Comparison of ENCODE assay signal across 21 mouse cellular contexts in genomic region chr16:9362116-9362515, GRCm38 (mm10).
A peak's percentile ranks its signal among the peaks of the same experiment; 100 is the strongest.
DNase-seq lines count a peak whose midpoint lies in the region; ATAC-seq and TF ChIP-seq lines count a peak whose summit lies in the region.
"Had no signal": no experiment of that assay in that cellular context is flagged by ENCODE, and none has a peak within 500 bp of the region (broad histone marks: within the 10 kb centered on the region; RNA-seq: fewer than 3 reads in every experiment).

No protein-coding gene starts in this region.

- no peak overlapping the region for H3K4me3 ChIP-seq in hindbrain, postnatal 0 days (ENCODE audit: low read length)
- no peak overlapping the region for H3K4me3 ChIP-seq in hindbrain, embryonic 16.5 days (ENCODE audit: low read length)
- H3K4me3 ChIP-seq: embryonic facial prominence, embryonic 13.5 days; hindbrain, embryonic 15.5 days; limb, embryonic 10.5 days; liver, embryonic 12.5 days; midbrain, embryonic 12.5 days had no signal

- no peak overlapping the region for H3K9ac ChIP-seq in hindbrain, postnatal 0 days (replicated peaks; ENCODE audit: low read length)
- H3K9ac ChIP-seq in hindbrain, embryonic 16.5 days (ENCODE audit: low read depth, low read length): no peak overlapping the region
- H3K9ac ChIP-seq: embryonic facial prominence, embryonic 13.5 days; hindbrain, embryonic 15.5 days; liver, embryonic 12.5 days; lung, embryonic 14.5 days; midbrain, embryonic 12.5 days had no signal

- no peak for ATAC-seq in hindbrain, postnatal 0 days
- no peak for ATAC-seq in hindbrain, embryonic 16.5 days
- ATAC-seq: liver, embryonic 12.5 days had no signal

- no peaks in the 10 kb centered on the region for H3K9me3 ChIP-seq in hindbrain, postnatal 0 days (ENCODE audit: low read length)
- H3K9me3 ChIP-seq in hindbrain, embryonic 16.5 days (ENCODE audit: control insufficient read depth, low read length): no peaks in the 10 kb centered on the region
- H3K9me3 ChIP-seq: embryonic facial prominence, embryonic 13.5 days; hindbrain, embryonic 15.5 days; limb, embryonic 10.5 days; liver, embryonic 12.5 days; midbrain, embryonic 12.5 days had no signal

- 0 out of 2 replicates have a peak, but pooled peaks have one; percentile 31 for TF ChIP-seq CTCF in hindbrain, postnatal 0 days (IDR thresholded peaks at IDR 0.05; ENCODE audit: low read depth)

- peak; percentile 13 for DNase-seq in embryo, embryonic 11 days
- no peak for DNase-seq in embryo, embryonic 10 days (ENCODE audit: low spot score)
- DNase-seq in hindbrain, postnatal 0 days (ENCODE audit: low spot score): peak; percentile 14
- peak; percentile 9 for DNase-seq in right cerebral cortex, adult 18-20 months
- DNase-seq in right cerebral cortex, postnatal 36 days (ENCODE audit: low spot score in 2 of 2): no peak
- DNase-seq in lung, postnatal 36 days: no peak
- no peak for DNase-seq in layer of hippocampus, postnatal 25 days (ENCODE audit: extremely low spot score in 1 of 2, low spot score in 1 of 2)
- DNase-seq: adrenal gland, adult 8-10 months; cerebellum, adult 11-12 months; cerebellum, postnatal 25 days; gastrocnemius, postnatal 36 days; kidney, adult 11 months; lung, embryonic 14.5 days; thymus, postnatal 25 days had no signal

- H3K27me3 ChIP-seq in hindbrain, postnatal 0 days (ENCODE audit: insufficient read depth, low read length): no peaks in the 10 kb centered on the region
- H3K27me3 ChIP-seq in hindbrain, embryonic 16.5 days (replicated peaks; ENCODE audit: control insufficient read depth, insufficient read depth, low read length): no peaks in the 10 kb centered on the region
- H3K27me3 ChIP-seq: embryonic facial prominence, embryonic 13.5 days; hindbrain, embryonic 15.5 days; liver, embryonic 12.5 days; midbrain, embryonic 12.5 days had no signal

- no peaks in the 10 kb centered on the region for H3K36me3 ChIP-seq in hindbrain, postnatal 0 days (ENCODE audit: insufficient read depth, low read length)
- H3K36me3 ChIP-seq in hindbrain, embryonic 16.5 days (ENCODE audit: control insufficient read depth, insufficient read depth, low read length): no peaks in the 10 kb centered on the region
- H3K36me3 ChIP-seq: embryonic facial prominence, embryonic 13.5 days; hindbrain, embryonic 15.5 days; limb, embryonic 10.5 days; liver, embryonic 12.5 days; midbrain, embryonic 12.5 days had no signal

- WGBS in hindbrain, postnatal 0 days: 43% methylated on average over 11 of the region's 11 CpGs
- WGBS in hindbrain, embryonic 16.5 days: 52% methylated on average over 11 of the region's 11 CpGs

- no peaks in the 10 kb centered on the region for H3K4me1 ChIP-seq in hindbrain, postnatal 0 days (ENCODE audit: insufficient read depth, low read length)
- H3K4me1 ChIP-seq in hindbrain, embryonic 16.5 days (ENCODE audit: control insufficient read depth, insufficient read depth, low read depth, low read length): no peaks in the 10 kb centered on the region
- H3K4me1 ChIP-seq: embryonic facial prominence, embryonic 13.5 days; liver, embryonic 12.5 days; midbrain, embryonic 12.5 days had no signal

- H3K4me2 ChIP-seq in hindbrain, postnatal 0 days (ENCODE audit: low read depth, low read length): no peak overlapping the region
- no peak overlapping the region for H3K4me2 ChIP-seq in hindbrain, embryonic 16.5 days (ENCODE audit: low read length)
- H3K4me2 ChIP-seq: embryonic facial prominence, embryonic 13.5 days; hindbrain, embryonic 15.5 days; liver, embryonic 12.5 days; lung, embryonic 14.5 days; midbrain, embryonic 12.5 days had no signal

- H3K27ac ChIP-seq in hindbrain, postnatal 0 days: no peak overlapping the region
- no peak overlapping the region for H3K27ac ChIP-seq in hindbrain, embryonic 16.5 days (ENCODE audit: low read depth, low read length)
- H3K27ac ChIP-seq: embryonic facial prominence, embryonic 13.5 days; hindbrain, embryonic 15.5 days; limb, embryonic 10.5 days; liver, embryonic 12.5 days; macrophage; midbrain, embryonic 12.5 days had no signal

Comparison
In these comparisons a context has a peak if more than half of its experiments do, and no peak if none do; other contexts are left out.
1. DNase-seq: peak in embryo, embryonic 11 days (single experiment), hindbrain, postnatal 0 days (single experiment) and right cerebral cortex, adult 18-20 months (single experiment); none in embryo, embryonic 10 days (single experiment), right cerebral cortex, postnatal 36 days (0 of 2), lung, postnatal 36 days (single experiment) and layer of hippocampus, postnatal 25 days (0 of 2).